Mouse (Mus musculus) cerebellum, adult 2 months (tissue): ENCODE data around the gene Atp8a1.

ENCODE experiments used
- CTCF ChIP-seq: fragments of 200-500 bp; IDR thresholded peaks from 2 replicates; pipeline ENCODE4 v1.5.1; 2011; ENCODE audit warnings: low read depth, mild to moderate bottlenecking, control low read depth, low read length, moderate library complexity, borderline replicate concordance; ENCODE audit not compliant: insufficient read depth
- POLR2A ChIP-seq: fragments of 200-500 bp; IDR thresholded peaks from 2 replicates; pipeline ENCODE4 v1.6.1; 2011; ENCODE audit warnings: low read length, control low read depth, borderline replicate concordance; ENCODE audit not compliant: insufficient read depth

GRCm38 (mm10) chr5:67833841-67834240, 13.4 kb downstream of the Atp8a1 start:
- TF ChIP-seq POLR2A (no peak), CTCF (no peak)
